Mouse (Mus musculus) cerebellum, adult 2 months (tissue): Measurements from ENCODE around the gene Tmem37. TPM values are rescaled to one million over a fixed set of nuclear protein-coding genes. Genes with fewer than 3 reads are reported as not detected.

Experiments used
- DNase-seq, 2 experiments: peaks; one replicate each; pipeline ENCODE4 v3.0.0; 2021
- H3K27ac ChIP-seq: fragments of 200-500 bp; 2 replicates; pipeline ENCODE4 v1.5.1; 2012; ENCODE audit warnings: low read length, control low read depth, inconsistent platforms; ENCODE audit not compliant: insufficient read depth
- H3K27me3 ChIP-seq: fragments of 200-500 bp; 2 replicates; pipeline ENCODE4 v1.6.1; 2012; ENCODE audit warnings: inconsistent platforms, mild to moderate bottlenecking, low read length, moderate library complexity; ENCODE audit not compliant: control insufficient read depth, insufficient read depth
- H3K4me1 ChIP-seq: fragments of 200-500 bp; 2 replicates; pipeline ENCODE4 v1.6.1; 2011; ENCODE audit warnings: low read length; ENCODE audit not compliant: control insufficient read depth, insufficient read depth
- H3K4me3 ChIP-seq: fragments of 200-500 bp; replicated peaks from 2 replicates; pipeline ENCODE3; 2011; ENCODE audit warnings: mild to moderate bottlenecking, low read depth, low read length, control low read depth; ENCODE audit not compliant: insufficient read depth
- CTCF ChIP-seq: fragments of 200-500 bp; IDR thresholded peaks from 2 replicates; pipeline ENCODE4 v1.5.1; 2011; ENCODE audit warnings: low read depth, mild to moderate bottlenecking, control low read depth, low read length, moderate library complexity, borderline replicate concordance; ENCODE audit not compliant: insufficient read depth
- POLR2A ChIP-seq: fragments of 200-500 bp; IDR thresholded peaks from 2 replicates; pipeline ENCODE4 v1.6.1; 2011; ENCODE audit warnings: low read length, control low read depth, borderline replicate concordance; ENCODE audit not compliant: insufficient read depth
- WGBS: fragments of 180-500 bp; shearing (Covaris S2); methylation state at CpG from one replicate; pipeline ENCODE4 v1.1.7; 2018; 5-methylcytosine and 5-hydroxymethylcytosine counted together
- polyA plus RNA-seq: library from polyadenylated mRNA; depleted of rRNA; stranded (reverse); fragments of >200 nt; gene quantifications from 2 replicates; pipeline ENCODE4 v1.2.3, GENCODE M21; 2012

Gene Tmem37
- polyA plus RNA-seq, 1 experiment: 1.3 TPM

DNA sequence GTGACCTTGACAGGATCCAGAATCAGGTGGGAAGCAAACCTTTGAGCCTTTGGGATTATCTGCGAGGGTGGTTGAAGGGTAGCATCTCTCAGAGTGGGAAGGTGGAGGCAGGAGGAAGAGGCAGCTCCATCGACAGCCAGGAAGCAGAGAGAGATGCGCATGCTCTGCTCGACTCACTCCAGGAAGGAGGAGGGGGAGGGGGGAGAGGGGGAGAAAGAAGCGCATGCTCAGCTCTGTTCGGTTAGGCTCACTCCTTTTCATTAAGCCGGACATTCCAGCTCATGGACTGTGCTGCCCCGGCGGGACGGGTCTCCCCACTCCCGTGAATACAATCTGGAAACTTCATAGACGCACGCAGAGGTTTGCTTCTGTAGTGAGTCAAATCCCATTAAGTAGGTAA lies 12.8 kb upstream of the Tmem37 start:
- no peak for DNase-seq
- no peaks in the 10 kb centered on the region for H3K27me3 ChIP-seq
- H3K4me1 ChIP-seq: no peaks in the 10 kb centered on the region; the same call in 1 of the 2 replicates
- no peak overlapping the region for H3K27ac ChIP-seq
- no peak overlapping the region for H3K4me3 ChIP-seq
- TF ChIP-seq POLR2A: no peak
- no peak for TF ChIP-seq CTCF
- WGBS: 64% methylated on average over 13 of the region's 13 CpGs

DNA sequence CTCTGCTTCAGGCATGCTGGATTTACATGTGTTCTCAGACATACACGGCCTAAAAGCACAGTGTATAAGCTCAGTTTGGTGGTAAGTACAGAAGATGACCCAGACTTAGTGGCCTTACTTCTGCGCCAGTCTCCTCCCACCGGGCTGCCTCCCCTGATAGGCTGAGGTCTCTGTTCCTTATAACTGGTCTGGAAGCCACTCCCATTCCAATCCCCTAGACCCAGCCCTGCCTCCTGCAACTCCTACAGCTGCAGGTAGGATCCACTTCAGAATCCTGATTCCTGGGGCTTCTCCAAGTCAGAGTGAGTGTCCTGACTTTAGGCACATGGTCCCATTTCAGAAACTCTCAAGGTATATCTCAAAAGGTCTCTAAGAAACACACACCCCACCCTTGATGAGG lies 11.8 kb upstream of the Tmem37 start:
- Histone ChIP-seq H3K4me3 (no peak overlapping the region), H3K27ac (no peak overlapping the region), H3K4me1 (no peaks in the 10 kb centered on the region; the same call in 1 of the 2 replicates), H3K27me3 (no peaks in the 10 kb centered on the region)
- WGBS: 77% methylated on average over 3 of the region's 3 CpGs
- TF ChIP-seq POLR2A (no peak), CTCF (no peak)
- DNase-seq: no peak

DNA sequence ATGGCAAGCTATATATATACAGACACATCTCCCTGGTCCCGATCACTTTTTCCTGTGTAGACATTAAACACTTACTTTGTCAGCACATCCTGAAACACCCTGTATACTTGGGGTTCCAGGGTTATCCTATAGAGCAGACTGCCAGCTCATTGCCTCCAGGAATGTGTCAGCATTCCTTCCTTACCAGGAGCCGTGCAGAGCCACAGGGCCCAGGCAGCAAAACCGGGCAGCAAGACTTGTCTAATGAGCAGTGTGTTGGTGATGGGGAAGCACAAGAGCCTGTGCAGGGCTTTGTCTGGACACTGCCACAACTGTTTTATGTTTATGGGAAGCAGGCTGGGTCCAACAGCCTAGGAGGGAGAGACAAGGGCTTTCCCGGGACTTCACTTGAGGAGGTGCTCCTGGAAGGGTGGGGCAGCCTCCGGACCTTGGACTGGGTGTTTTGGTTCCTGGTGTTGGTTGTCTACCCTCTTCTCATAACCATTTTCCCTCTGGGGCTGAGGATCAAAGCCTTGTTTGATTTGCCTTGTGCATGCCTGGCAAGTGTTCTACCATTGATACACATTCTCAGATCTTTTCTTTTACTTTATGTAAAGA lies 10.1 kb upstream of the Tmem37 start:
- TF ChIP-seq CTCF: no peak
- no peak for TF ChIP-seq POLR2A
- 82% methylated on average over 5 of the region's 5 CpGs for WGBS
- Histone ChIP-seq H3K4me3 (no peak overlapping the region), H3K4me1 (no peaks in the 10 kb centered on the region), H3K27ac (no peak overlapping the region), H3K27me3 (no peaks in the 10 kb centered on the region)
- DNase-seq: no peak

DNA sequence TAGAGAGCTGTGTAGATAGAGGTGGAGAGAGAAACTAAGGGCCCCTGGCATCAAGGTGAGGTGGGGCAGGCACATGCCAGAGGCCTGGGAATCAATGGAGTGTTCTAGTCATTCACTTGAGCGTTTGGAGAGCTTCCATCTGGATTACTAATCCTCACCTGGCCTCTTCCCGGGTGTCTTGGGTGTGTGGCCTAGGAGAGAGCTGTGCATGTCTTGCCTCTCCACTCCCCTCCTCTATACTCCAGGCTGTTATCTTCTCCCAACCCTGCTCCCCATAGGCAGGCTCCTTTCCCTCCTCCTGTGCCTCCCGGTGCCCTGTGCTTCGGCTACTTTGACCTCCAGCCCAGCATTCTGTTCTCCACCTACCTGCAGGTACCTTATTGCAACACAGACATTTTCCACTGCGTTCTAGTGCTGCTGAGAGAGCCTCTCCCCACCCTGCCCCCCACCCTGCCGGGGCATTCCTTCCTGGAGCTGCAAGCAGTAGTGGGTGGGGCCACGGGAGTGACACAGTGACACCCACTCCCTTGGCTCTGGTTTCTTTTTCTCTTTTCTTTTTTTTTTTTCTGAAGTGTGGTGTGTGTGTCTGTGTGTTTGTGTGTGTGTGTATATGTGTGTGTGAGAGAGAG lies 9.2 kb upstream of the Tmem37 start:
- WGBS: 49% methylated on average over 7 of the region's 7 CpGs
- H3K27ac ChIP-seq: no peak overlapping the region
- no peak for DNase-seq
- H3K27me3 ChIP-seq: no peaks in the 10 kb centered on the region
- TF ChIP-seq POLR2A (no peak), CTCF (no peak)
- H3K4me3 ChIP-seq: no peak overlapping the region
- H3K4me1 ChIP-seq: no peaks in the 10 kb centered on the region

DNA sequence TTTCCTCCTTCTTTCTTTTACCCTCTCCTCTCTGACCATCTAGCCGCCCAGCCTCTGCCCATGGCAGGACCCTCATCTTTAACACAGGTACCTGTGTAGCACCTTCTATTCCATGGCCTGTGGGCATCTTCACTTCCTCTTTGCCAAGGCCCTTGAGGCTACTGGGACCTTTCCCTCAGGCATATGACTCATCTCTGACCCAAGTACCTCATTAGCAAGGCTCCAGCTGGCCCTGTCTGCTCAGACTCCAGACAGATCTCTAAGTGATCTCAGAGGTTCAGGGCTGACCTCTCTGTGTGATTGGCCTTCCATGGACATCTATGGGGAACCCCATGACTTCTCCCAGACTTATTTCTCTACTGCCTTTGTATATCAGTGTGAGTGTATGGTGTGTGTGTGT lies 6.8 kb upstream of the Tmem37 start:
- no peak for TF ChIP-seq POLR2A
- TF ChIP-seq CTCF: no peak
- Histone ChIP-seq H3K4me1 (no peaks in the 10 kb centered on the region), H3K27me3 (no peaks in the 10 kb centered on the region), H3K4me3 (no peak overlapping the region), H3K27ac (no peak overlapping the region)
- WGBS: 93% methylated on average over 1 of the region's 1 CpGs
- DNase-seq: no peak

DNA sequence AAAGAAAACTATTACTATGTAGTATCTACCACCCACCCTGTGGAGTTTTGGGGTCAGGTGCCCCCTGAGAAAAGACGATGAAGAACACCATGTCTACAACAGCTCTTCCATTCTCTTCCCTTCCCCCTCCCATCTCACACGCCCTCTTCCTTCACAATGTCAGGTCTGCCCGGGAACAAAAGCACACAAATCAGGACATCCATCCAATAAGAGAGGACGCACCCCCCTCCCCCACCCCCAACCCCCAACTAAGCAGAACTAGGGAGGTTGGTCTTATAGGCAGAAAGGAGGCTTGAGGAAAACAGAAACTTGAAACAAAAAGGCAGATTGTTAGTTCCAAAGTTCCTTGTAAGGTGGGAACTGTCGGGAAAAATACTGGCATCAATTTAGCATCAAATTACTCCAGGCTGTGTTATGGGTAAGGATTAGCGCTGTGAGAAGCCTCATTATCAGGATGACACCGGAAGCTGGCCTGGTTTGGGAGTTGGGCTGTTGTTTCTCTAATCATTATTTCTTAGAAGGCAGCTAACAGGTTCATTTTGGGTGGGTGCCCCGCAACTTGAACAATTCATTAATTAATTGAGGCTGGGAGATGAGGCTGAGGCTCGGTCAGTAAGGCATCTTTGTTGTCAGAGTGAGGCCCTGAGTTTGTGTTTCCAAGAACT lies 4.0 kb upstream of the Tmem37 start:
- TF ChIP-seq POLR2A (no peak), CTCF (no peak)
- no peak overlapping the region for H3K27ac ChIP-seq
- no peaks in the 10 kb centered on the region for H3K4me1 ChIP-seq
- no peak for DNase-seq
- 39% methylated on average over 9 of the region's 9 CpGs for WGBS
- no peak overlapping the region for H3K4me3 ChIP-seq
- H3K27me3 ChIP-seq: no peaks in the 10 kb centered on the region; the same call in 1 of the 2 replicates

DNA sequence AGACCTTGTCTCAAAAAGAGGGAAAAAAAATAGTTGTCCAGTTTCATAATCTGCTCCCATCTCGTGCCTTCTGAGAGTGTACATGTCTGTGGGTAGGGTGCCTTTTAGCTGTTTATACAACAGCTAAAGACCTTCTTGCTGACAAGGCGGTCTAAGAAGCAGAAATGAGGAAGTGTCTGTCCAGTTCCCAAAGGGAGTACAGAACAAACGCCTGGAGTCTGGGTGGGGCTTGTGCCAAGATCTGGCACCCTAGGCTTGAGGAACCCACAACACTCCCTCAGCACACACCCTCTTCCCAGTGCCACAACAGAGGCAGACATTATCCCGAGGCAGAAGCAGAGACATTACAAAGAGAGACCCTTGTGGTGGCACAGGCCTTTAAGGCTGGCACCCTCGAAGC lies 1.6 kb upstream of the Tmem37 start:
- Histone ChIP-seq H3K4me3 (no peak overlapping the region), H3K27me3 (no peaks in the 10 kb centered on the region; the same call in 1 of the 2 replicates), H3K27ac (no peak overlapping the region), H3K4me1 (no peaks in the 10 kb centered on the region)
- DNase-seq: no peak
- TF ChIP-seq POLR2A (no peak), CTCF (no peak)
- 86% methylated on average over 5 of the region's 5 CpGs for WGBS

DNA sequence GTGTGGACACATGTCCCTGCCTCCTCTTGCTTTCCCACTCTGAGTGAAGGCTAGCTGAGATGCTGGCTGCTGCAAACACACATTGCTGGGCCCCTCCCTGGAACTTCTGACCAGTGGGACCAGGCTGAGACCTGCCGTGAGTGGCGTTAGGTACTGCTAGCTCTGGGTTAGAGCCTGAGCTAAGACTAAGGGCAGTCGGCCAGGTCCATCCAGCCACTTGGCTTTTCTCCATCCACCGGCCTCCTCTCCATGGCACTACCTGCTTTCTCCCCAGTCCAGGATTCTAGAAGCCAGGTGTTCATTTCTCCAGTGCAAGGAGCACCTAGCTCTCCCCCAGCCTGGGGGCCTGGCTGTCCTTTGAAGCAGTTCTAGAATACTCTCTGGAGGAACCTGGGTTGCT lies 1.1 kb upstream of the Tmem37 start:
- H3K27me3 ChIP-seq: no peaks in the 10 kb centered on the region; the same call in 1 of the 2 replicates
- no peak overlapping the region for H3K27ac ChIP-seq
- H3K4me1 ChIP-seq: no peaks in the 10 kb centered on the region
- peak; percentile 41 to 51 for DNase-seq
- WGBS: 38% methylated on average over 4 of the region's 4 CpGs
- TF ChIP-seq CTCF (no peak), POLR2A (no peak)
- no peak overlapping the region for H3K4me3 ChIP-seq
